Mouse (Mus musculus): ENCODE data around the gene Ccl1.

- TF ChIP-seq CTCF (IDR thresholded peaks at IDR 0.05; ENCODE audit: insufficient read depth, low read depth, low read length) (no peak), POLR2A (IDR thresholded peaks at IDR 0.05; ENCODE audit: insufficient read depth, low read depth, low read length) (no peak)
Observed at GRCm38 (mm10) chr11:82181331-82181730, 124.2 kb downstream of the Ccl1 start.

All from olfactory bulb, adult 2 months (tissue).